Mouse (Mus musculus) layer of hippocampus, adult 18-20 months (tissue): ENCODE measurements around the gene Trio. TPM values are rescaled to one million over a fixed set of nuclear protein-coding genes. Genes with fewer than 3 reads are reported as not detected.
A peak's percentile ranks its signal among the peaks of the same experiment; 100 is the strongest.
"Not testable (repeated sequence)": the region's sequence is repeated elsewhere in the genome, so short reads cannot be mapped to it uniquely, and the experiment has no call there.

ENCODE experiments used
- DNase-seq, 2 experiments: peaks; one replicate each; pipeline ENCODE4 v3.0.0; 2022; ENCODE audit warnings: low spot score in 2 of 2
- total RNA-seq, 2 experiments: library from RNA; stranded (reverse); gene quantifications; 2 replicates each; pipeline ENCODE4 v1.2.3; 2021

The Trio gene
- total RNA-seq, 2 experiments from 2014 or later: 283 to 296 TPM

DNA sequence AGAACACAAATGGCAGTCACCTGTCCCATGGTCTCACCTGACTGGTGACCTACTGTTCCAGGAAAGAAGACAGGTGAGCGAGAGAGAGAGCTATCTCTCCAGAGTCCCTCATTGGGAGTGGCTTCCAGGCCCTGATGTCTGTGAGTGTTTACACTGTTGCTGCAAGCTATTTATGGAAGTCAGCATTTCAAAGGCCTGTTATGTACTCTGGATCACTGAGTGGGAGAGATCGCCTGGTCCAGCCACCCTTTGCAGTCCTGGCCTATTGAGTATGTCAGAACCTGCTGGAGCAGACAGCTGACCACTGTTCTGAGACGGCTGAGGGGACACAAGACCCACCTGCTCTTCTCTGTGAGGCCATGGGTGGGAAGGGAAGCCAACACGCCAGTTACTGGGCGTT, 280.7 kb downstream of the Trio start:
- no peak for DNase-seq

DNA sequence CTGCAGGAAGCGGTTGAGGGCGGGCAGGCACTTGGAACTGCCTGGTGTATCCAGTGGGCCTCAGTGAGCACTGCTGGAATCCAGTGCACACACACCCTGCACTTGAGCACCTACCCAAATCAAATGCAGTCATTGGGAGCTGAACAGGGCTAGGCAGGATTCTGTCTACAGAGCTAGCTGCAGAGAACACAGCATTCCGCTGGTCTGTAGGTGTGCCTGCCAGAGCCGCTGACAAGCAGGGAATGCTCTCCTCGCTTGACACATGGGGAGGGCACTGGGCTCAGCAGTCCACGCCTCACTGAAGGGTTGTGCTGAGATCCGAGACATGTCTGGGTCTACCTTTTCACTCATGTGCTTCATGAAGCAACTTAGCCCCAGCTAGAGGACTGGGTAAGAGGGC, 285.6 kb downstream of the Trio start:
- DNase-seq: no peak

DNA sequence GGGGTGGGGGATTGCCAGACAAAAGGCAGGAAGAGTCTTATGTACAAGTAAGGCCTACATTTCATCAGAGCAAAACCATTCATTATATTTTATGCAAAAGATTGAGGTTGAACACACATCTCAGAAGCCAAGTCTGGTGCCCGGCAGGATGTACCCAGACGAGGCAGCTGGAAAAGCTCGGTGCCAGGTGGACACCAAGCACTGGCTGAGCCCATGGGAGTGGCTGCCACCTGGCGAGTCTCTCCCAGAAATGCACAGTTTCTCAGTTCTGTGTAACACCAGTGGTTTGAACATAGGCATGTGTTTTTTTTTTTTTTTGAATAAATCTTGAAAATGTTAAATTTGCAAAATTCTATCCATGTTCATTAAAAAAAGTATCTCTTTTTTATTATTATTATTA, 293.8 kb downstream of the Trio start:
- no peak for DNase-seq

DNA sequence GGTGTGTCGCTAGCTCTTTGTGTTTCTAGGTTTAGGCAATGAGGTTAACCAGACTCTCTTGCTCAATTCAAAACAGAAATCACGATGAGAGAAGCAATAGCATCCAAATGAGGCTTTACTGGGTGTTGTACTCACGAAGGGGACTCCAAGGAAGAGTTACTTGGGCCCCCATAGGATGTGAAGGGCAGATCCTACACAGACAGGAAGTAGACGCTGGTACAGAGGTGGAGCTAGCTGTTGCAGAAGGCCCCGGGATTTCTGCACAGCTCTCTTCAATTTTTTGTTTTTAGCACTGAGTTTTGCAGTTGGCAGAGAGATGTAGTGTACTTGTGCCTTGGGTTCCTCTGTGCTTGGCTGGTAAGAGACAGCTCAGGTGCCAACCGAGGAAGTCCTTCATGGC, 299.4 kb downstream of the Trio start:
- DNase-seq: no peak

DNA sequence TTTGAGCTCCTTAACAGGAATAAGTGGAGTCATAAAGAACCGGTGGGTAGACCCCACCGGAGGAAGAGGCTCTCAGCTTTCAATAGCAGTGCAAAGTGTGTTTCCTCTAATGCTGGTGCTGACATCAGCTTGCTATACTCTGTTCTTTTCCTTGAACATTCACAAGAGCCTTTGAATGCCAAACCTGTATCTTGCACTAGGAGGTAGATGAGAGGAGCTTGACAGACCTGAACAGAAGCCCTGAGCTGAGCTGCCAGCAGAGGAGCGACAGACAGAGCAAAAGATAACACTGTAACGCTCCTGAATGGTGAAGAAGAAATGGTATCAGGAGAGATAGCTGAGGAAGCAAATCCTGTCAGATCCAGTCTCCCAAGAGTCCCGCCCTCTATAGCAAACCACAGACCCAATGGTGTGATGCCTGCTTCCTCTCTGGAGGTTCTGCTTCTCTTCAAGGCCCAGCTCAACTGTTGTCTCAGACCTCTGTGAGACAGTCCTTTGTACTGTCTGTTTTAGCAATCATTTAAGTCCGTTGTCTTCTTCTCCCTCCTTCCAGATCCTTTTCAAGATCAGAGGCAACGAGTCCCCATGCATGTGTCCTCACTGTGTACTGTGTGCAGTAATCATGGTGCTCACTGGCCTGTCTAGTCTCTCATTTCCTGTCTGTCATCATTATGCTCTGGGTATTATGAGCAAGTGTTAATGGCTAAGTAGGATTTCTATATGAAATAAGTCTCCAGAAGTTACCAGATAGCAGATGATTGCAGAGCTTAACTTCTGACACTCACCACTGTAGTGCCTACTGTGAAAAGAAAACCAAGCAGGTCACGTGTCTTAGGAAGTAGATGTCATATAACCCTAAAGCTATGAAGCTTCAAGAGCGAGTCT, 300.6 kb downstream of the Trio start:
- no peak for DNase-seq

DNA sequence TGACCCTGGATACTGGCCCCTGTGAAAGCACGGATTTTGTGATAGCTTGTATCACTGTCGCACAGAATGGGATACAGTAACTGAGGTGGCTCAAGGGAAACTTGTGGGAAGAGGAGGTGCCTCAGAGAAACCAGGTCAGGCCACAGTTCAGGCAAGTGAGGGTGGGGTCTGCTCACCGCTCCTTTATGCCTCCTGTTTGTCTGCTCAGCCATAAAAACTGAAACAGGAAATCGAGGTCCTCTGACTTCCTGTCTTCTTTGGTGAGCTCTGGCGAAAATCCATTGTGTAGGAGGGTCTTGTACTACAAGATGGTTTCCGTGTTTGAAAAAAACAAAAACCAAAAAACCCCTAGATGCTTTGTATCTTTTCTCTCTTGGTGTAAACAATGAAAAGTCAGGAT, 301.4 kb downstream of the Trio start:
- no peak for DNase-seq

DNA sequence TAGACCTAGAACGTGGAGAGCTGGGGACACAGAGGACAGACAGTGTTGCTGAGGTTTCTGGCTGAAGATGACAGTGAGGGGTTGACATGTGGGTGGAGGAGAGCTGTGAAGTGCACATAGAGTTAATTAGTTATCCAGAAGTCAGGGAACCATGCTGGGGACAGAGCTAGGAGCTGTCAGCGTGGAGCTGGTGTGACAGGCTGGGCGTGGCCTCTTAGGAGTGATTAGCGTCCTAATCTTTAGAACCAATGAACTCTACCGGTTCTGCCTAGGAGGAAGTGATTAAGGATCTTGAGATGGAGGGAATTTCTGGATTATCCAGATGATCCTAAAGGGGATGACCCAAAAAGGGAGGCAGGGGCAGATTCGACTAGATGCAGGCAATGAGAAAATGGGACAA, 301.9 kb downstream of the Trio start:
- DNase-seq: no peak

DNA sequence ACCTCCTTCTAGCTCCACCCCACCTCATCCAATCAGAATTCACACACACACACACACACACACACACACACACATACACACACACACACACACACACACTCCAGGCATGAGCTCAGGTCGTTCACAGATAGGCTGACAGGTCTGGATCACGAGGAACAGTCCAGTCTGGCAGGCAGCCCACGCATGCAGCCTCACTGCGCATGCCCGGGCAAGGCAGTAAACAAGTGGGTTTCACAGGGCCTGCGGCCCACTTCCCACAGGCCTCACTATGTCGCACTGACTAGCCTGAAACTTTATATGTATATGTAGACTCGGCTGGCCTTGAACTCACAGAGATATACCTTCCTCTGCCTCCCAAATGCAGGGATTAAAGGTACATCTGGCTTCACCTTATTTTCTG, 305.4 kb downstream of the Trio start:
- not testable (repeated sequence) for DNase-seq

DNA sequence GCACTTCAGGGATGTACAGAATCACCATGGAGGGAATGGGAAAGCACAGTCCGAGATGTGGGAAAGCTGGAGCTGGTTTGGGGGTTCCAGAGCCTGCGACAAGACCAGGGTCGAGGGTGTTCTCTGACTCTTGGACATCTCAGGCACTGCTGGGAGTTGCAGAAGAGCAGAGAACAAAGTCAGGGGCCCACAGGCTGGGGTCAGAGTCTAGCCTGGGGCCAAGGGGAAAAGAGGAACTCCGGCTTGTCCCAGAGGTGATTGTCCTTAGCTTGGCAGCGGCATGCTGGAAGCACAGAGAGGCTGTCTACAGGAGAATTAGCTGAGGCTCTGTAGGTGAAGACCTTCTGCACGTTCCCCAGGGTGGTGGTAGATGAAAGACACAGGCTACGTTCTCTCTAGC, 307.0 kb downstream of the Trio start:
- no peak for DNase-seq

DNA sequence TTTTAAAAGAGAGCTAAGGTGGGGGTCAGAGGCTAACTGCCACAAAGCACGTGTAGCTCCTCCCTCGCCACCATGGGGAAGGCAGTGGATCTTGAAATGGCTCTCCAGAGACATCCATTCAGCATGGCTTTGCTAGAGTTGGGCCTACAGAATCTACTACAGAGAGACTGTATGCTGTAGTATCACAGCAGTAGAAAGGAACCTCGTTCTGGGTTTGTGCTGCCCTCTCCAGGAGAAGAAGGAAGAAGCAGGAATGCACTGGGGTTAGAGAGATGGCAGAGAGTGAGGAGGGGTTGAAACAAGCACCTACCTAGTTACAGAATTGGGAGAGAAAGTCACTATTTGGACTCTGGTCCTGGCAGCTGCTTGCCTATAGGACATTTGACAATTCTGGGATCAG, 310.3 kb downstream of the Trio start:
- peak in 1 of 2 experiments; percentile 79 for DNase-seq

DNA sequence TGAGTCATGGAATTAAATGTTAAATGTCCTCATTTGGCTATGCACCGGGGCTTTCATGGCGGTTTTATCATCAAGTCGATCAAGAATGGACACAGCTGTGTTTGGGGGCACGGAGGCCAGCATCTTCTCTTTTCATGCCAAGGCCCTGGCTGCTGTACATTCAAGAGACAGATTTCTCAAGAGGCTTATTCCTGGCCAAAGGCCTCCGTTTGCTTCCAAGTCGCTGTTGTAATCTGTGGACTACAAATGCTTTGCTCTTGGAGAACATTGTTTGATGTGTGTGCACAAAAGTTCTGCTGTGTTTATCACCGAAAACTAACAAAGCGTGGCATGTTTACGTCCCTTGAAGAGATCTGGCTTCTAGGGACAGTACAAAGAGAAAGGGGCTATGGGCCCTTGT, 314.9 kb downstream of the Trio start:
- DNase-seq: no peak

DNA sequence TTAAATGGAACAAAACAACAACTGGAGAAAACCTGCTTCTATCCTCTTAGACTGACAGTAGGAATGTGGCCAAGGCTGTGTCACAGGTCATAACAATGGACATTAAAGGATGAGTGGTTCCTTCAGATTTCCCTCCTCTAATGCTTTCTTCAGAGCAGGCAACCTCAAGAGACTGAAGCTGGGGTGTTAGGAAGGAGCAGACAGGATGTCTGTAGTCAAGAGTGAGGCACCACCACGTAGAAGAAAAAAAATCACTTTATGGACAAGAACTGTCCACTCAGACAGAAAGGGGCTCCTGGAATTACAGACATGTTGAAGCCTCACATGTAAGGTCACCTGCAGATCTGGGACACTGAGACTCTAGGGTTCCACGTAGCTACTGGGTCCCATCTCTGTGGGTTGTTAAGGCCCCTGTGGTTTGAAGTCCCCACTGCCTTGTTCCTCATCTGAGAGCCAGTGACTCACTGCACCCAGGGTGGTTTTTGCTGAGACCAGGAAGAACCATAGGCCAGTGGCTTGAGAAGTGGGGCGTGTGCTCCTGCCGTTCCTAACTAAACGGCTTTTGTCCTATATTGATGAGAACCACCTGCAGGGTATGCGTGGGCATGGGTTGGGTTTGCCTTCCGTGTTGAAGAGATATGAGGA, 316.6 kb downstream of the Trio start:
- DNase-seq: no peak

DNA sequence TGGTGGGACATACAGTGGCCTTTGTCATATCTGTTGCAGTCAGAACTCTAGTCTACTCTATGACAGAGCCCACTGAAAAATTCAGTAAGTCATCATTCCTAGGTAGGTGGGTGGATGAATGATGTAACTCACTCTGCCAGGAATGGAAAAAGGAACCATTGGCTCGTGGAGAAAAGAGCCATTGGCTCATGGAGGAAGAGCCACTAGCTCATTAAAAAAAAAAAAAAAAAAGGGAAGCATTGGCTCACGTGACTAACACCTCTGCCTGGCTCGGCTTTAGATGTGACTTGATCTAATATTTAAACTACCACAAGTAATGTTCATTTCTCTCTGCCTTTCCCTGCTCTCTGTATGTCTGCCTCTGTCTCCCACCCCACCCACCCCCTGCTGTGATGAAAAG, 317.1 kb downstream of the Trio start:
- no peak for DNase-seq

DNA sequence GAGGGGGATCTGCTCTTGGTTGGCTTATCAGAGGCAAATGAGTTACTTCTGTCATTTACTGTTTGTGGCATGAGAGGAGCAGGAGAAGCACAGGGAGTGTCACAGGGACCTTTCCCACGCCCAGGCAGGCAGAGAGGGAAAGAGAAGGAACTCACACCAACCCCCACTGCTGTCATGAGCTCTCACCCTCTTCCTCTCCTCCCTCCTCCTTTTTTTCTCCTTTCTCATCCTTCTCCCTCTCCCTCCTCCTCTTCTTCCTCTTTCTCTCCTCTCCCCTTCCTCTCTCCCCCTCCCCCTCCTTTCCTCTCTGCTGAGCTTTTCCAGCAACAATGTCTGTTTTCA, 322.7 kb downstream of the Trio start:
- no peak for DNase-seq

DNA sequence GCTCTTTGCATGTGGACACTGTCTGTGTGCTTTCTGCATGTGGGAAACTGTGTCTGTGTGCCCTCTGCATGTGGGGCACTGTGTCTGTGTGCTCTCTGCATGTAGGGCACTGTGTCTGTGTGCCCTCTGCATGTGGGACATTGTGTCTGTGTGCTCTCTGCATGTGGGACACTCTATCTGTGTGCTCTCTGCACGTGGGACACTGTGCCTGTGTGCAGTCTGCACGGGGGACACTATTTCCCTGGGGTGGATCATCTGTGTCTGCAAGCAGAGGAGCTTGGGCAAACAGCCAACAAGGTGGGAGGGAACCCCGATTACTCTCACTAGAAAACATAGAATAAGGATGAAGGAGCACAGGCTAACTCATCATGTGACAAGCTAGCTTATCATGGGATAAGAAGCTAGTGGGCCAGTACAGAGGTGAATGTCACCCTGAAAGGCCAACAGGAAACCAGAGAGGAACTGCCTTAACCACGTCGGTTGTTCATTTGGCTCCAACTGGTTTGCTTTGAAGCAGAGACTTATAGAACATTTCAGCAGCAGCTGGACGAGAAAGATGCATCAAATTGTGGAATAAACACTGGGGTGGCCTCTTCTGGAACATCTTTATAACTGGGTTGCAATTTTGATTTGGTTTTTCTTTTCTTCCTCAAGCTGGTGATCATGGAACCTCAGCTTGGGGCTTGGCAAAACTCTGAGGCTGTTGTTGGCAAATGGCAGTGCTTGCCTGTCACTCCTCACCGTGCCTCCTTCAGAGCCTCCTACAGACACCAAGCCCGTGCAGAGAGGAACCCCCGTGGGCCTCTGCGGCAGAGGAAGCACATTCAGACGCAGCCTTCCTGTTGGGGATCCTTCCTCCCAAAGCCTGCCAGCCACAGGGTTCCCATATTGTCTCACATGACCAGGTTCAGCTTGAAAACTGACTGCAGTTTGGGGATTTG, 323.3 kb downstream of the Trio start:
- no peak for DNase-seq

DNA sequence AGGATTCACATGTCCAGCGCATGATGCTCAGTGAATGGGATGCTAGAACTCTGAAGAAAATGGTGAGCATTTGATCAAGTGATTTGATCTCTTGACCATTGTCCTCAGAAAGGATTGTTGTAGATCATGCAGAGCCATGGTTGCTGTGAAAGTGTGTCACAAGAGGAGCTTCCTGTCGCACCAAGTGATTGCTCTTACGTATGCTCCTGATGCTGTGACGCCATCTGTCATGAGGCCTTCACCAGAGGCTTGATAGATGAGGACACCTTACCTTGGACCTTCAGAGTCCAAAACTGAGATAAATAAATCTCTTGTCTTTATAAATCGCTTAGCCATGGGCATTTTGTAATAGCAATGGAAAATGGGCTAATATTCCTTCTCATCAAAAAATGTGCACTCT, 328.0 kb downstream of the Trio start:
- DNase-seq: no peak

DNA sequence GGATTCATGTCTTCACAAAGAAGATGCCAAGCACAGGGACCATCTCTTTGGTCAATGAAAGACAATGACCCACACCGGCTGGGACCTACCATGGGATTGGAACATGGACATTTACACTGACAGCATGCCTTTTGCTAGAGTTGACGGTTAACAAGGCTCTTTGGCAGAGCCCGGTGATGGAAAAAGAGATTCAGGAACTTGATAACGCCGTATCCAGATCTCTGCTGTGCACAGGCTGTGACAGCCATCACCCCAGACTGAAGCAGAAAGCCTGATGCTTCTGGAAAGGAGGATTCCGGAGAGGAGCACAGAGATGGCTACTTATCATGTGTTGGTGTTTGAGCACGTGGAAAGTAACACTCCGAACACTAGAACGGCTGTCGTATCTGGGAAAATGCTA, 332.4 kb downstream of the Trio start:
- no peak for DNase-seq

DNA sequence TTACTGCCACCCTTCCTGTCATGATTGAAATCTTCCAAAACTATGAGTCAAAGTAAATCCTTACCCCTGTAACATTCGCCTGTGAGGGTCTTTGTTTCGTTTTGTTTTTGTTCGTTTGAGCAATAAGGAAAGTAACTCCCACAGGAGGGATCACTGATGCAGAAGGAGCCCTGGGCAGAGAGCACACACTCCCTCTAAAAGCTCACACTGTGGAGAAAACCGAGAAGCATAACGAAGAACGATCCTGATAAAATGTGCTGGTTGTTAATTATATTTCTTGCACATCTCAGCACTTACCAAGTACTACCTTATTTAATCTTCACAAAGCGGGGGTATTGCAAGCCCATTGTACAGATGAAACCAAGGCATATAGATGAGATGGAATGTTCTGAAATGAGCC, 333.5 kb downstream of the Trio start:
- no peak for DNase-seq

DNA sequence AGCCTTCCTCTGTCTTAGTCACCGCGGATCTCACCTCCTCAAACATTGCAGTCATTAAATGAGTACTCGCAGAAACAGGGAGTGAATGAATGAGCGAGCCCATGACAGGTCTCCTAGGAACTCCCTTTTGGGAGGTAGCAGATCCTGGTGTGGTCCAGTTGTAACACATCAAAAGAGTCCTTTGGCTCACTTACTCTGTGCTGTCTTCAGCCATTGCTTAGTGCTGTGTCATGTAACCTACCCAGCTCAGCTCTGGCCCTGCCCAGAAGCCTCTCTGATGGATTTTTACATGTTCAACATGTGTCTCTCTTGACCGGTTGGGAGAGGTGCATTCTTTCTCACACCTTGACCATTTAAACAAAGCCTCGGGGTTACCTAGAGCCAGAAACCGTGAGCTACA, 334.4 kb downstream of the Trio start:
- no peak for DNase-seq

DNA sequence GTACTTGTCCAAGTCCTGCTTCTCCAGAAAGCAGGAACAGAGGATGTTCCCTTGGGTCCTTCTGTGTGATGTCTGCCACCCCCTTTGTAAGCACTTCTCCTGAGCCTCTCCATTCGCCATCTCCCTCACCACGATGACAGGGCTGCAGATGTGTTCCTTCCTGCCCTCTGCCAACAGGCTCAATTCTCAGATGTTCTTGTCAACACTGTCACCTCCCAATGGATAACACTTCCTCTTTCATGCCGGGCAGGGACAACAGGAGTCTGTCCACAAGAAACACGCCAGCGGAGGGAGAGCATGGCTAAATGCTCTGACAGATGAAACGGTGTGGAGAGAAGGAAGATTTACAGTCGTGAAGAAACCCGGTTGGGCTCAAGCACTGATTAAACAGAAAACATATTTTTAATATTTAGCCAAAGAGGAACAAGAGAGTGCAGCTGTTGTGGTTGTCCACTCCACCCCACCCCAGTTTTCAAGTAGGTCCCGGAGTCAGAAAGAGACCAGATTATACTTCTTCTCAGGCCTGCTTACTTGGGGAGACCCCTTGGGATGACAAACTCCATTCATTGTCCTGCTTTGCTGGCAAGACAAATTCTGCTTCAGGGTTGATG, 337.5 kb downstream of the Trio start:
- no peak for DNase-seq

DNA sequence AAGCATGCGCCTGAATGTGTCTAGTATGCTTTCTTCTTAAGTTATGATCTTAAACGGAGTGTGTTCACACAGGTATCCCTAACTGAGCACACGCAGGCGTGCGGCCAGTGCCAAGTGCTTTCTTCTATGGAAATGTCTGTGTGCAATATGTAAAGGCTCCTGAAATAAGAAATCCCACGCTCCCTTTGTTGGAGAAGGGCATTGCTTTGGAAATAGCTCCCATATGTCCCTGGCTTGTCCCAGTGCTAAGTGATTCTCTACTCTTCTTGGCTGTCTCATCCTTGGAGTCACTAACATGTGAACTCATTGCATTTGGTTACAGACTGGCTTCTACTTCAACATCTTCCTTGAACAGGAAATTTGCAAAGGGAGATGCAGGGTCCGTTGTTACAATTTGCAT, 340.8 kb downstream of the Trio start:
- no peak for DNase-seq

DNA sequence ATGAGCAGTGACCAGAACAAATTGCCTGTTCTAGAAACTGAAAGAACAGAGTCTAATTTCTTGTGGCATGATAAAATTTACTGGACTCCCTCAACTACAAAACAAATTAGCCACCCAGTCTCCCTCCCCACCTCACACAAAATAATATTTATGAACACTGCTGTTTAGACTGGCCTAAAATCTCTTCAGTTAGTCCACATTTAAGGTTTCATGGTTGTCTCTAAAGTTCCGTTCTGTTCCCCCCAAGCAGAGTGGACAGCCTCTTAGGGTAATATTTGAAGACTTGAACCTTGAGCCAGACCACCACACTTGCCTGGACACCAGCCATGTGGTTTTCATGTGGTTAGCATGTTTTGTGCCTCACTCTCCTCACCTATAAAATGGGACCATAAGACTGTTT, 342.4 kb downstream of the Trio start:
- DNase-seq: no peak
